Mouse (Mus musculus): ENCODE measurements around the gene Focad. TPM values are rescaled to one million over a fixed set of nuclear protein-coding genes. Genes with fewer than 3 reads are reported as not detected.

Focad gene
- total and polyA plus RNA-seq, 2 experiments from 2014 or later: 5.0 to 13.2 TPM

DNA sequence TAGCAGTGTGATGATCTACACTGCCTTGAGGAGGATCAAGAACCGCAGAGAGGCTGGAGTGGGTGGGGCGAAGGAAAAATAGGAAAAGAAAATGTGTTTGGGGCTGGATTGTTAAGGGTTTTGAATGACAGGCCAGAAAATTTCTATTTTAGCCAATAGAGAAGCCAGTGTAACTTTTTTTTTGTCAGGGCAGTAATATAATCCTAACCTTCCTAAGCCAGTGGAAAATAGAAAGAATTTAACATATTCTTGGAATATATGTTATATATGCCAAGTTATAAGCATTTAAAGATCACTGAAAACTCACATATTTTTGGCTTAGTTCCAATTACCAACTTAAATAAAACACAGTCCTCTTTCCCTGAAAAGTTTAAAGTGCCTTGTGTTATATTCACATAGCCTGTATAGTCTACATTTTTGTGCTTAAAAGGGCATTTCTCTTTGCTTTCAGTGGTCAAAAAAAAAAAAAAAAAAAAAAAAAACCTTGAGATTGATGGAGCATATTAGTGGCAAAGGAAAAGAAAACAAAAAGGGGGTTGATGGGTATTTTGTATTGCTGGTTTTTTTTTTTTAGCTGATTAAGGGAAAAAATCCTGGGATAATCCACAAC is 333.3 kb downstream of the Focad start:
- H3K27ac ChIP-seq (ENCODE audit: low read depth): no peak overlapping the region
- WGBS: 85% methylated on average over 2 of the region's 2 CpGs
- no peaks in the 10 kb centered on the region for H3K9me3 ChIP-seq (replicated peaks; ENCODE audit: control insufficient read depth, low read length)
- no peak overlapping the region for H3K9ac ChIP-seq (replicated peaks; ENCODE audit: low read depth, low read length)
- H3K4me1 ChIP-seq (ENCODE audit: control insufficient read depth, insufficient read depth): no peaks in the 10 kb centered on the region
- no peak for TF ChIP-seq CTCF (IDR thresholded peaks at IDR 0.05; ENCODE audit: low read depth)
- TF ChIP-seq EP300 (IDR thresholded peaks at IDR 0.05; ENCODE audit: low read depth): no peak
- no peak for ATAC-seq (ENCODE audit: insufficient read depth, low read depth)
- H3K27me3 ChIP-seq (ENCODE audit: control insufficient read depth, insufficient read depth, low read length): no peaks in the 10 kb centered on the region
- H3K4me2 ChIP-seq (ENCODE audit: low read depth, low read length): no peak overlapping the region
- H3K36me3 ChIP-seq (replicated peaks; ENCODE audit: control insufficient read depth, insufficient read depth, low read length): no peaks in the 10 kb centered on the region
- H3K4me3 ChIP-seq (ENCODE audit: low read depth, low read length): no peak overlapping the region
- DNase-seq (ENCODE audit: low spot score): no peak

DNA sequence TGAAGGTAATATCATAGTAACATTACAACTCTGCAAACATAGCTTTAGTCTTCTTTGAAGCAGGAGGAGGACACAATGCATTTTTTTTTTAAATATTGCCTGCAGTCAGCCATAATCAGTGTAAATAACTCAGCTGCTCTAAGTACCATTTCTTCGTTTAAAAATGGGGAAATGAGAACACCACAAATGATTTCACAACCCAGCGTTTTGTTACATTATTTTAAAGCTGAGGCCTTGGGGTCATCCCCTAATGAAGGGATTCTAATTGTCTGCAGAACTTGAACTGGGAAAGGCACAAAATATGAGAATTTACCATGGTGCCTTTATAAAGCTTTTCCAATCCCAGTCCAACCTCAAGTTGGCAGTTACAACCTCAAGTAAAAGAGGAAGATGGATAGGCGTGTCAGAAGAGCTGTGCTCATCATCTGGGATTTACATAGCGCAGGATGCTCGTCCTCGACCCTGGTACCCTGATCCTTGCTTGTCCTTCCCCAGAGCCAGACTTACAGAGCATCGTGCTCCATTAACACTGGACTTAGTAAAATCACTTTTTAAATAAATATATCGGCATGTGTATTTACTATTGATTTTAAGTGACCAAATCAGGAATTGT is 338.1 kb downstream of the Focad start:
- ATAC-seq (ENCODE audit: insufficient read depth, low read depth): no peak
- 81% methylated on average over 8 of the region's 8 CpGs for WGBS

DNA sequence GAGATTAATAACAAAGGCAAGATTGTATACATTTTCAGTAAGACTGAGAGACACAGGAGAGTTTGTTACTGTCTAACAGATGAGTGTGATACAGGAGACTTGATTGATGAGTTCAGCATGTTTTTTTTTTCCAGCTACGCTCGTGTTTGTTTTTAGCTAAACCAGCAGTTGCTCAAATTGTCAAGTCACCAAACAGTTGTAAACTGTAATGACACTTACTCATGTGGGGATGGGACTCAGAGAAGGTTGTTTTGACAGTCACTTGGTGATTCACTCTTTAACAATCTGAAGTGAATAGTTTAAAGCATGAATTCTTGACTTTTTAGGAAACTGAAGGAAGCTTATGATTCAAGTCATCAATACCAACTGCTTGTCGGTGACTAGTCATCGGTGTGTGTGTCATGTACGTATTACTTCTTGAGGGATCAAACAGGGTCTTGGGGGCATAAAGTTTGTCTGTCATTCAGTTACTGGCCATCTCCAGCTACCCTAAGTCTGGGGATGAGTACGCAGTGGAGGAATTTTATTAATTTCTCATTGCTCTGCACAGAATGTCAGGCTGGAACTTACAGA is 342.2 kb downstream of the Focad start:
- Histone ChIP-seq H3K9ac (replicated peaks; ENCODE audit: low read depth, low read length) (no peak overlapping the region), H3K4me3 (ENCODE audit: low read depth, low read length) (no peak overlapping the region), H3K27ac (ENCODE audit: low read depth) (no peak overlapping the region), H3K27me3 (ENCODE audit: control insufficient read depth, insufficient read depth, low read length) (no peaks in the 10 kb centered on the region), H3K36me3 (replicated peaks; ENCODE audit: control insufficient read depth, insufficient read depth, low read length) (no peaks in the 10 kb centered on the region), H3K4me1 (ENCODE audit: control insufficient read depth, insufficient read depth) (peaks cover 13% of the 10 kb centered on the region; the same call in 1 of the 2 replicates), H3K9me3 (replicated peaks; ENCODE audit: control insufficient read depth, low read length) (no peaks in the 10 kb centered on the region), H3K4me2 (ENCODE audit: low read depth, low read length) (no peak overlapping the region)
- WGBS: 90% methylated on average over 6 of the region's 6 CpGs
- ATAC-seq (ENCODE audit: insufficient read depth, low read depth): no peak
- TF ChIP-seq EP300 (IDR thresholded peaks at IDR 0.05; ENCODE audit: low read depth): no peak
- no peak for TF ChIP-seq CTCF (IDR thresholded peaks at IDR 0.05; ENCODE audit: low read depth)
- no peak for DNase-seq (ENCODE audit: low spot score)

More for the DNA sequence above, 338.1 kb downstream of the Focad start:
- Histone ChIP-seq H3K9ac (replicated peaks; ENCODE audit: low read depth, low read length) (no peak overlapping the region), H3K4me1 (ENCODE audit: control insufficient read depth, insufficient read depth) (no peaks in the 10 kb centered on the region), H3K9me3 (replicated peaks; ENCODE audit: control insufficient read depth, low read length) (no peaks in the 10 kb centered on the region), H3K4me2 (ENCODE audit: low read depth, low read length) (no peak overlapping the region), H3K36me3 (replicated peaks; ENCODE audit: control insufficient read depth, insufficient read depth, low read length) (no peaks in the 10 kb centered on the region), H3K27ac (ENCODE audit: low read depth) (no peak overlapping the region), H3K4me3 (ENCODE audit: low read depth, low read length) (no peak overlapping the region), H3K27me3 (ENCODE audit: control insufficient read depth, insufficient read depth, low read length) (no peaks in the 10 kb centered on the region)
- TF ChIP-seq CTCF (IDR thresholded peaks at IDR 0.05; ENCODE audit: low read depth): no peak
- no peak for TF ChIP-seq EP300 (IDR thresholded peaks at IDR 0.05; ENCODE audit: low read depth)
- no peak for DNase-seq (ENCODE audit: low spot score)

DNA sequence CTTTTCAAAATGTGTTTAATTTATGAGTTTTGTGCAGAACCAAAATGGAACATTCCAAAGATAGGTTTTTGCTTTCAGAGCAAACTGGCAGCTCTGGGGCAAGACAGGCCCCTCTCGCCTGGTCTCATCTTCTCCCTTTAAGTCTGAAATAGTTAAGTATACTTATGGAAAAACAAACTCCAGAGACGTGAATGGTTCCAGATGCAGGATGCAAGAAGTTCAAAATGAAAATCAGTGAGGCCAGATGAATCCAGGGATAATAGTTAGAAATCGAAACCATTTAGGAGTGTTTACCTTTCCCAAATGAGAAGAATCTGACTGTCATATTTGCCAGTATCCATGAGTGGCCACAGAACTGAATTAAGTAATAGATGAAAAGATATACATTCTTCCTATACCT is 342.7 kb downstream of the Focad start:
- 76% methylated on average over 3 of the region's 3 CpGs for WGBS

DNA sequence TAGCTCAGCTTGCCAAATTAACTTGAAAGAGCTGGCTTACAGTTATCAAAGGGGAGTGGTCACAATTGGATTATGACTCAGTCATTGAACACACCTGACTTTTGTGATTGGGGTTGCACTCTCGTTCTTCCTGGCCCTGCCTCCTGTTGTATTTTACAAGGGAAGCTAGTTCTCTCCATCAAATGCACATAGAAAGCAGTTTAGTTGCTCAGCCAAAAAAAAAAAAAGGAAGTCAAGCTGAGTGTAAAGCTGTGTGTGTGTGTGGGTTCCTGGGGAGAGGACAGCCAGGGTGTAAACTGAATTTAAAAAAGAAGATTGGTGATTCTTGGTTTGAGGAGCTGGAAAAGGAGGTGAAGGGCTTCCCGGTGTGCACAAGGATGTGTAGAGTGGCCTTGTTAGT is 343.5 kb downstream of the Focad start:
- Histone ChIP-seq H3K9me3 (replicated peaks; ENCODE audit: control insufficient read depth, low read length) (no peaks in the 10 kb centered on the region), H3K4me1 (ENCODE audit: control insufficient read depth, insufficient read depth) (peaks cover 13% of the 10 kb centered on the region; the same call in 1 of the 2 replicates), H3K36me3 (replicated peaks; ENCODE audit: control insufficient read depth, insufficient read depth, low read length) (no peaks in the 10 kb centered on the region), H3K9ac (replicated peaks; ENCODE audit: low read depth, low read length) (no peak overlapping the region), H3K4me3 (ENCODE audit: low read depth, low read length) (peak overlapping the region; percentile 51; the same call in 1 of the 2 replicates), H3K27ac (ENCODE audit: low read depth) (no peak overlapping the region), H3K27me3 (ENCODE audit: control insufficient read depth, insufficient read depth, low read length) (no peaks in the 10 kb centered on the region), H3K4me2 (ENCODE audit: low read depth, low read length) (peak overlapping the region; percentile 75; the same call in 1 of the 2 replicates)
- ATAC-seq (ENCODE audit: insufficient read depth, low read depth) (no peak), DNase-seq (ENCODE audit: low spot score) (no peak)
- TF ChIP-seq EP300 (IDR thresholded peaks at IDR 0.05; ENCODE audit: low read depth) (no peak), CTCF (IDR thresholded peaks at IDR 0.05; ENCODE audit: low read depth) (no peak)
- WGBS: 28% methylated on average over 2 of the region's 2 CpGs

More for the DNA sequence above, 342.7 kb downstream of the Focad start:
- peaks cover 13% of the 10 kb centered on the region; the same call in 1 of the 2 replicates for H3K4me1 ChIP-seq (ENCODE audit: control insufficient read depth, insufficient read depth)
- H3K9me3 ChIP-seq (replicated peaks; ENCODE audit: control insufficient read depth, low read length): no peaks in the 10 kb centered on the region
- ATAC-seq (ENCODE audit: insufficient read depth, low read depth): no peak
- no peak overlapping the region for H3K9ac ChIP-seq (replicated peaks; ENCODE audit: low read depth, low read length)
- no peak for TF ChIP-seq CTCF (IDR thresholded peaks at IDR 0.05; ENCODE audit: low read depth)
- no peak for TF ChIP-seq EP300 (IDR thresholded peaks at IDR 0.05; ENCODE audit: low read depth)
- no peak overlapping the region for H3K4me2 ChIP-seq (ENCODE audit: low read depth, low read length)
- H3K27ac ChIP-seq (ENCODE audit: low read depth): no peak overlapping the region
- no peaks in the 10 kb centered on the region for H3K36me3 ChIP-seq (replicated peaks; ENCODE audit: control insufficient read depth, insufficient read depth, low read length)
- H3K4me3 ChIP-seq (ENCODE audit: low read depth, low read length): no peak overlapping the region
- no peaks in the 10 kb centered on the region for H3K27me3 ChIP-seq (ENCODE audit: control insufficient read depth, insufficient read depth, low read length)
- no peak for DNase-seq (ENCODE audit: low spot score)
